Mouse (Mus musculus) erythroblast, adult 5-6 weeks (primary cell): Measurements from ENCODE around the gene Efcab14. TPM values are rescaled to one million over a fixed set of nuclear protein-coding genes. Genes with fewer than 3 reads are reported as not detected.

Experiments
- total RNA-seq, 2 experiments: library from RNA; stranded (forward) in 1 of 2; stranded (reverse) in 1 of 2; fragments of 150-400 nt in 1 of 2; fragments of 200-764, 138-1000 nt in 1 of 2; gene quantifications; 2 replicates each; pipeline versions ENCODE4 v1.2.3 to v1.2.4; 2015 to 2017; ENCODE audit warnings: low replicate concordance in 2 of 2

Gene Efcab14
- total RNA-seq, 2 experiments from 2014 or later: 27.6 to 33.4 TPM

Other genes with a start within 250 kb of the Efcab14 start
- gene Cyp4a14, start 241.6 kb upstream of the Efcab14 start, total RNA-seq (2015; ENCODE audit: low replicate concordance): not detected in 2 replicates
- not detected in 2 replicates for gene Cyp4a14, start 241.6 kb upstream of the Efcab14 start, total RNA-seq (2017; ENCODE audit: low replicate concordance)
- not detected in 2 replicates for gene Cyp4a10, start 219.5 kb upstream of the Efcab14 start, total RNA-seq (2015; ENCODE audit: low replicate concordance)
- gene Cyp4a10, start 219.5 kb upstream of the Efcab14 start, total RNA-seq (2017; ENCODE audit: low replicate concordance): not detected in 2 replicates
- not detected in 2 replicates for gene Cyp4a31, start 174.1 kb upstream of the Efcab14 start, total RNA-seq (2015; ENCODE audit: low replicate concordance)
- not detected in 2 replicates for gene Cyp4a31, start 174.1 kb upstream of the Efcab14 start, total RNA-seq (2017; ENCODE audit: low replicate concordance)
- not detected in 2 replicates for gene Cyp4a32, start 136.8 kb upstream of the Efcab14 start, total RNA-seq (2015; ENCODE audit: low replicate concordance)
- gene Cyp4a32, start 136.8 kb upstream of the Efcab14 start, total RNA-seq (2017; ENCODE audit: low replicate concordance): not detected in 2 replicates
- gene Cyp4b1, start 90.0 kb upstream of the Efcab14 start, total RNA-seq (2015; ENCODE audit: low replicate concordance): not detected in 2 replicates
- not detected in 2 replicates for gene Cyp4b1, start 90.0 kb upstream of the Efcab14 start, total RNA-seq (2017; ENCODE audit: low replicate concordance)
- gene Tex38, start 43.3 kb downstream of the Efcab14 start, total RNA-seq (2015; ENCODE audit: low replicate concordance): not detected in 2 replicates
- gene Tex38, start 43.3 kb downstream of the Efcab14 start, total RNA-seq (2017; ENCODE audit: low replicate concordance): not detected in 2 replicates
- 2.7 and 10.9 TPM in 2 replicates for gene Atpaf1, start 47.1 kb downstream of the Efcab14 start, total RNA-seq (2015; ENCODE audit: low replicate concordance)
- 1.4 and 2.3 TPM in 2 replicates for gene Atpaf1, start 47.1 kb downstream of the Efcab14 start, total RNA-seq (2017; ENCODE audit: low replicate concordance)
- 2.5 and 3.8 TPM in 2 replicates for gene Mob3c, start 90.3 kb downstream of the Efcab14 start, total RNA-seq (2015; ENCODE audit: low replicate concordance)
- 4.6 and 4.7 TPM in 2 replicates for gene Mob3c, start 90.3 kb downstream of the Efcab14 start, total RNA-seq (2017; ENCODE audit: low replicate concordance)
- gene Mknk1, start 101.5 kb downstream of the Efcab14 start, total RNA-seq (2015; ENCODE audit: low replicate concordance): 31.8 and 64.2 TPM in 2 replicates
- gene Mknk1, start 101.5 kb downstream of the Efcab14 start, total RNA-seq (2017; ENCODE audit: low replicate concordance): 85.6 and 115 TPM in 2 replicates
- not detected in 2 replicates for gene Kncn, start 146.7 kb downstream of the Efcab14 start, total RNA-seq (2015; ENCODE audit: low replicate concordance)
- not detected in 2 replicates for gene Kncn, start 146.7 kb downstream of the Efcab14 start, total RNA-seq (2017; ENCODE audit: low replicate concordance)
- not detected in 2 replicates for gene 6430628N08Rik, start 152.9 kb downstream of the Efcab14 start, total RNA-seq (2015; ENCODE audit: low replicate concordance)
- gene 6430628N08Rik, start 152.9 kb downstream of the Efcab14 start, total RNA-seq (2017; ENCODE audit: low replicate concordance): not detected in 2 replicates
- not detected in 2 replicates for gene Dmbx1, start 202.2 kb downstream of the Efcab14 start, total RNA-seq (2015; ENCODE audit: low replicate concordance)
- gene Dmbx1, start 202.2 kb downstream of the Efcab14 start, total RNA-seq (2017; ENCODE audit: low replicate concordance): not detected in 2 replicates